Mouse (Mus musculus) cerebral cortex, adult 2 months (tissue): ENCODE results near the gene Naaladl2.

ENCODE experiments used
- WGBS: fragments of 180-500 bp; shearing (Covaris S2); methylation state at CpG from one replicate; pipeline ENCODE4 v1.1.7; 2018; 5-methylcytosine and 5-hydroxymethylcytosine counted together

Gene Naaladl2

GRCm38 (mm10) chr3:24938507-24939182, 205.4 kb downstream of the Naaladl2 start:
- 58% methylated on average over 5 of the region's 5 CpGs for WGBS

DNA sequence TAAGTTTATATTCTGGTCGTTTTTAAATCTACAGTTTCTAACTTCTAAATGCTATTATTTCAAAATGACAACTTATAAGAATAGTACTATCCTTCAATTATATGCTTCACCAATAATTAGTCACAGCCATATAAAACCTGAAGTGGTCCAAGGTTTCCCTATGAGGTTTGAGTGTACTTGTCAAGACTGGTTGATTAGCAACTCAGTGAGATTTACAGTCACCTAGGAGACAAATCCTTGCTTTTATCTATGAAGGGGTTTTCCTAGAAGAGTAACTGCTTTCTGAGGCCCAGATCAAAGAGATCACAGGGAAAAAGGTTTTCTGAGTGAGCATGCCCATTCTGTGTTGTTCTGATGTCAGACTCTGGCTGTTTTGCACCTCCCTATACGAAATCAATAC, 222.2 kb downstream of the Naaladl2 start:
- 32% methylated on average over 2 of the region's 2 CpGs for WGBS

DNA sequence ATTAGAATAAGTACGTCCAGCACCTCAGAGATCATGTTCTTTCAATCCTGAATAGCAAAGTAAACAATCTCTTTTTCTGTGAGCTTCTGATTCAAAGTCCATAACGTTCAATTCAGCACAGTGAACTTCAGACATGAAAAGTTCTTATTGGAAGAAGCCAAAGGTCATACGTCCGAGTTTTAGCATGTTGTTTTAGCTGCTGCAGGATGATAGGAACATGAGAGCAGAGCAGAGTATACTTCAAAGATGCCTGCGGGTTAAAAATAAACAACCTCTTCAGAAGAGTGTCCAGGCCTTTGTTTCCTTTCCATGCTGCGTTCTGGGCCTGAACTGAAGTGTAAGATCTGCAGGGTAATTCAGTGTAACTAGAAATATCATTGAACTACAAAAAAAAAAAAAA, 222.7 kb downstream of the Naaladl2 start:
- 61% methylated on average over 6 of the region's 6 CpGs for WGBS

- 71% methylated on average over 3 of the region's 3 CpGs for WGBS
Measured at GRCm38 (mm10) chr3:24905425-24905960, 238.6 kb downstream of the Naaladl2 start.

DNA sequence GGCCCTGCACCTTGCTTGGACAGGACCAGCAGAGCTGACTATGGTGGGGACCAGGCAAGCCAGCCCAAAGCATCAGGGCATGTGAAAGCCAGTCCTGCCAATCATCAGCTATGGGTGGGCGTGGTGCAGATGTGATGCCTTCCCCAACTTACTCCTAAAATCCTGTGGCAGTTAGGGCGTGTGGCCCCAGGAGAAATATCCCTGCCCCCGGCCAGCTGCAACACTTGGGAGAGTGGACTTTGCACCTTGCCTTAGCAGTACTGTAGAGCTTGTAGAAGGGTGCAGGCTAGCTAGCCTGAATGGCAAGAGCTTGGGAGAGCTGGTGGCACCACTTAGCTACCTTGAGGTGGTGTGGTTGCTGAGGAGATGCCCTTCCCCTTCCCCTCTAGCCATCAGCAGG, 255.3 kb downstream of the Naaladl2 start:
- 90% methylated on average over 3 of the region's 3 CpGs for WGBS

- 85% methylated on average over 1 of the region's 1 CpGs for WGBS
Measured at GRCm38 (mm10) chr3:24872254-24872653, 271.8 kb downstream of the Naaladl2 start.

DNA sequence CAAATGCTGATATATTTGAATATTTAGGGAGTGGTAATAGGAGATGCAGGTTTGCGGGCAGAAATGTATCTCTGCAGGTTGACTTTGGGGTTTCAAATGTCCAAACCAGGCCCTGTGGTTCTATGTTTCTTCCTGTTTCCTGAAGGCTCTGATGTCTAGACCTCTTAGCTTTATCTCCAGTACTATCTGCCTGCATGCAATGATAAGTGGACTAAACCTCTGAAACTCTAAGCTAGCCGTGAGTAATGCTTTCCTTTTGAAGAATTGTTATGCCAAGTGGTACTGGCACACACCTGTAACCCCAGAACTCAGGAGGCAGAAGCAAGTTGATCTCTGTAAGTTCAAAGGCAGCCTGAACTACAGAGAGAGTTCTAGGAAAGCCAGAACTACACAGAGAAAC, 291.1 kb downstream of the Naaladl2 start:
- 82% methylated on average over 2 of the region's 2 CpGs for WGBS

DNA sequence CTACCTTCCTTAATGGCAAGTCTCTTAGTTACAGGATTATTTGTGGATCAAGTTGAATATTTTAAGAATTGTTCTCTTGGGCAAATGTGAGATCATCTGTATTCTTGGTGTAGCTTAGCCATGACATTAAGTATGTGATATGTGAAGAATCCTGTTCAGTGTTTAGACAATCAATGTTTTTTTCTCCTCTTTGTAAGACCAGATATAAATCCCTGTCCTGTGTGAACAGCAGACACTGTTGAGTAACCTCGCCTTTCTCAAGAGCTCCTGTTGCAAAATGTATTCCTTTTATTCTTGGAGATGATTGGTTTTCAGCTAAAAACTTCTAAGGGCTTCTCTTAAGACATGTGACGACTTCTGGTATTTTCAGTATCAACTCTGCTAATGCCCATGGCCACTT, 347.3 kb downstream of the Naaladl2 start:
- WGBS = 90% methylated on average over 2 of the region's 2 CpGs

DNA sequence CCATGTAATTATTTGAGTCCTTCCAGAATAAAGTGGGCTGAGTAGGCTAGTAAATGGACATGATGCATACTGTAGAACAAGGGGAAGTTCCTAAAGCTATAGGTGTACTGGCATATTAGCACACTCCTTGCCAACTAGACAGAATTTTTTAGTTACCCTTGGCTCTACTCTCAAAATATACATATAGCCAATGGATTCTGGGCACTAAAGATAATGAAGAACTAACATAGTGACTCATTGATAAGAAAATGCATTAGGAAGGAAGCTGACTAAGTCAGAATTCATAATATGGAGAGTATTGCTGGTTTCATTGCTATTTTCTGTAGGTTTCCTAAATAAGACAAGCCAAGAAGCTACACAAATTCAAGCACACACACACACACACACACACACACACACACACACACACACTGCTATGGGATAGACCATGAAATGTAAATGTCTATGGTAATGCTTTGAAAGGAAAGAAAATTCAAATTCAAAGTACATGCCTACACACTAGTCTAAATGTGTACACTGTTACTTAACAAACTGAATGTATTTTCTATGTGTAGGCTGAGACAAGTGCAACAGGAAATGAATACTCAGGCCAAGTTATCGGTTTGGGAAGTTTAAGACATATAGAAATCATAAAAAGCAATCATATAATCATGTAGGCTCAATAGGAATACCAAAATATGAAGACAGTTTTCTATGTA, 356.5 kb downstream of the Naaladl2 start:
- WGBS = 57% methylated on average over 1 of the region's 1 CpGs

DNA sequence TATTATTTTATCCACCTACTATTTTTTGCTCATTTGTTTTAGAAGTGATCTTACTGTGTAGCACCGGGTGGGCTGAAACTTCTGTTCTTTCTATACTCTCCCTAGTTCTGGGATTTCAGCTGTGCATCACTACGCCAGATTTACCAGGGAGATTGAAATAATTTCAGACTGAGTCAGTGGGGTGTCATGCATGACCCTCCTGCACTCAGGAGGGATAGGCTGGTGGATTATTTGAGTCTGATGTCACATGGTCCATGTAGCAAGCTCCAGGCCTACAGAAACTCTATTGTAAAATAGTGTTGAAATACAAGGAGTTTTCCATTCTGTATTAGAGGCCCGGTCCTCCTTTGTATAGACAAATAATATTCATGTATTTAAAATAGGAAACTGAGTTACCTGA, 360.0 kb downstream of the Naaladl2 start:
- WGBS = 91% methylated on average over 3 of the region's 3 CpGs

GRCm38 (mm10) chr3:24783462-24783829, 360.6 kb downstream of the Naaladl2 start:
- whole genome bisulfite sequencing = 86% methylated on average over 7 of the region's 7 CpGs

DNA sequence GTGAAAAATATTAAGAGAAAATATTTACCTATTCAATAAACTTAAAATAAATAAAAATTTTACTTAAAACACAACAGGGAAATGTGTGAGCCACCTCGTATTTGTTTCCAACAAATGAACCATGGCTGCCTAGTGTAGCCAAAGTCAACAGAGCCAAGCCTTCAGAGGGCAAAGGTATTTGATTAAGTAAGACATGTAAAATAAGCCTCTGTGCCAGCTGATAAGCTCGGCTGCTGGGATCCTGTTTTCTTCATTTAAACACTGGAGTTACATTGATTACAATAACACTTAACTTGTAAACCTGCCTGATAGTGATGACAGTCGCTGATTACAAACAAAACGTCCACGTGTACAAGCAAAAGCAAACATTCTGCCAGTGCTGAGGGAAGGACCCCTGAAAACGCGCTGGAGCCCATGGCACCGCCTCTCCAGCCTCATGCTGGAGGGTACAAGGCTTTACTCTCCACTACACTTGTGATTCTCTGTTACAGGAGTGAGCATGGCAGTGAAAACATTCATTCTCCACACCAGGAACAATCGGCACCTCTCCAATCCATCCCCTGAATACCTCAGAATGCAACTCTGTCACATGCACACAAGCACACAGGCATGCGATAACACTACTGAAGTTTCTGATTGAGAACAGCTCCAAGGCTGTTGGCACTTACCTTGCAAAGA, 361.1 kb downstream of the Naaladl2 start:
- WGBS = 75% methylated on average over 10 of the region's 10 CpGs

GRCm38 (mm10) chr3:24781687-24782086, 362.4 kb downstream of the Naaladl2 start:
- 94% methylated on average over 2 of the region's 2 CpGs for WGBS

GRCm38 (mm10) chr3:24749055-24749454, 395.0 kb downstream of the Naaladl2 start:
- 80% methylated on average over 3 of the region's 3 CpGs for WGBS

GRCm38 (mm10) chr3:24747182-24747856, 396.7 kb downstream of the Naaladl2 start:
- WGBS = 91% methylated on average over 6 of the region's 6 CpGs

GRCm38 (mm10) chr3:24743946-24744345, 400.1 kb downstream of the Naaladl2 start:
- WGBS = 77% methylated on average over 3 of the region's 3 CpGs

- WGBS = 40% methylated on average over 3 of the region's 3 CpGs
Measured at GRCm38 (mm10) chr3:24719181-24719749, 424.8 kb downstream of the Naaladl2 start.

DNA sequence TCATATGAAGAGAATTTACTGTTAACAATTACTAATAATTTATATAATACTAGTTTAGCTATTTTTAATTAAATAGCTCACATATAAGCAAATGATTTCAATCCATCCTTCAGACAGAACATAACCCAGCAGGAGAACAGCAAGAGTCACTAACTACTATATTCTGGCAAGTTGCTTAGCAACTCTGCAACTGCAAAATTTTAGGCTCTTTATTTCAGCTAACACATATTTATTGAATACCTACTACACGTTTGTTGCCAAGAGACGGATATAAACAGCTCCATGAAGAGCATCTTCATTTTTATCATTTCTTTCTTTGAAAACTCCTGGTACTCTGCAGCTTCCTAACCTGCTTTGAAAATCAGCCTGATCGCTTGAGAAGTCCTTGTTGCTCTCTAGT, 429.3 kb downstream of the Naaladl2 start:
- WGBS = 49% methylated on average over 3 of the region's 3 CpGs

DNA sequence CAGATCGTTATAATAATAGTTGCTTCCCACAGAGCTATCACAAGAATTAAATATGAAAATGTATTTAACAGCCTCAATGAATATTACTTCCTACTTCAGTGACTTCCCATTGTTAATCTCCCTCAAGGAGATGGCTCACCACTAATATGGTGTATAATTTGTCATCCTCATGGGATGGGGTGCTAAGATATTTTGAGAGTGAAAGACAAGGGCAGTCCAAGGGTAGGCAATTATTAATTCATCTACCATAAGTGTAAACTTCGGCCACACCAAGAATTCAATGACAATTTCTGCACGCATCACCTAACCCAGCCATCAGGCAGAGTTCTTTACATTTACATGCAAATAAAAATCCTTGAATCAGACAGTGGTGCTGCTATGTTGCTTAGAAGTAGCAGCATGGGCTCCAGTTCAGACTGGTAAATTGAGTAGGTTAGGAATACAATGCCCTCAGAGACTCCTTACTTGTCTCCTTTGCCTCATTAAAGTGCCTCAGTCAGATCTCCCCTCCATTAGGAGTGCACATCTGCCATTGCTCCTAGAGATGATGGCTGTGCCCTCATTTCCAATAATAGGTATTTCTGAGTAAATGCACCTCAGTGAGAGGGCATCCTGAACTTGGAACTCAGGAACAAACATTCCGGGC, 438.2 kb downstream of the Naaladl2 start:
- WGBS = 74% methylated on average over 4 of the region's 4 CpGs

GRCm38 (mm10) chr3:24690162-24690915, 453.7 kb downstream of the Naaladl2 start:
- WGBS = 93% methylated on average over 2 of the region's 2 CpGs
